Mouse (Mus musculus) forebrain, embryonic 11.5 days (tissue): ENCODE results near the gene Wfdc15a. TPM values are rescaled to one million over a fixed set of nuclear protein-coding genes. Genes with fewer than 3 reads are reported as not detected.

Experiments
- ATAC-seq: fragments of 200-750 bp; cut with Nextera tagmentation; replicated peaks from 2 replicates; pipeline ENCODE4 v1.8.0; 2017; ENCODE audit warnings: moderate TSS enrichment; ENCODE audit not compliant: low FRiP score
- DNase-seq: peaks from one replicate; pipeline ENCODE4 v3.0.0-alpha.2; 2017; ENCODE audit warnings: low spot score
- H3K27ac ChIP-seq: fragments of 300-500 bp; sonication (generic); 2 replicates; pipeline ENCODE4 v1.5.1; 2014; ENCODE audit warnings: low read depth, low read length
- H3K27me3 ChIP-seq: fragments of 300-500 bp; sonication (generic); 2 replicates; pipeline ENCODE4 v1.6.1; 2014; ENCODE audit warnings: mild to moderate bottlenecking, low read length, mixed read lengths; ENCODE audit not compliant: control insufficient read depth, insufficient read depth
- H3K36me3 ChIP-seq: fragments of 300-500 bp; sonication (generic); 2 replicates; pipeline ENCODE4 v1.6.1; 2014; ENCODE audit warnings: mild to moderate bottlenecking, low read length, moderate library complexity, mixed read lengths; ENCODE audit not compliant: control insufficient read depth, insufficient read depth
- H3K4me1 ChIP-seq: fragments of 300-500 bp; sonication (generic); replicated peaks from 2 replicates; pipeline ENCODE4 v1.6.1; 2014; ENCODE audit warnings: low read length, mixed read lengths; ENCODE audit not compliant: control insufficient read depth, insufficient read depth
- H3K4me2 ChIP-seq: fragments of 300-500 bp; sonication (generic); 2 replicates; pipeline ENCODE4 v1.6.1; 2014; ENCODE audit warnings: low read depth, mild to moderate bottlenecking, low read length, moderate library complexity, mixed read lengths; ENCODE audit not compliant: severe bottlenecking
- H3K4me3 ChIP-seq: fragments of 300-500 bp; sonication (generic); 2 replicates; pipeline ENCODE4 v1.5.1; 2014; ENCODE audit warnings: low read depth, low read length
- H3K9ac ChIP-seq: fragments of 300-500 bp; sonication (generic); 2 replicates; pipeline ENCODE4 v1.6.1; 2014; ENCODE audit warnings: low read length
- H3K9me3 ChIP-seq: fragments of 300-500 bp; sonication (generic); 2 replicates; pipeline ENCODE4 v1.6.1; 2016; ENCODE audit warnings: low read length, mixed read lengths; ENCODE audit not compliant: control insufficient read depth
- WGBS: fragments of 180-500 bp; shearing (Covaris S2); extraction: QIAGEN DNeasy Blood & Tissue Kit; methylation state at CpG from one replicate; pipeline ENCODE4 v1.1.7; 2014; 5-methylcytosine and 5-hydroxymethylcytosine counted together
- polyA plus RNA-seq: library from polyadenylated mRNA; unstranded; fragments of >200 nt; fragmentation: Nextera tagmentation; extraction: Ambion mirVana; gene quantifications from 2 replicates; pipeline ENCODE4 v1.2.1, GENCODE M21; 2014

Gene Wfdc15a
- not detected in 2 replicates for polyA plus RNA-seq

DNA sequence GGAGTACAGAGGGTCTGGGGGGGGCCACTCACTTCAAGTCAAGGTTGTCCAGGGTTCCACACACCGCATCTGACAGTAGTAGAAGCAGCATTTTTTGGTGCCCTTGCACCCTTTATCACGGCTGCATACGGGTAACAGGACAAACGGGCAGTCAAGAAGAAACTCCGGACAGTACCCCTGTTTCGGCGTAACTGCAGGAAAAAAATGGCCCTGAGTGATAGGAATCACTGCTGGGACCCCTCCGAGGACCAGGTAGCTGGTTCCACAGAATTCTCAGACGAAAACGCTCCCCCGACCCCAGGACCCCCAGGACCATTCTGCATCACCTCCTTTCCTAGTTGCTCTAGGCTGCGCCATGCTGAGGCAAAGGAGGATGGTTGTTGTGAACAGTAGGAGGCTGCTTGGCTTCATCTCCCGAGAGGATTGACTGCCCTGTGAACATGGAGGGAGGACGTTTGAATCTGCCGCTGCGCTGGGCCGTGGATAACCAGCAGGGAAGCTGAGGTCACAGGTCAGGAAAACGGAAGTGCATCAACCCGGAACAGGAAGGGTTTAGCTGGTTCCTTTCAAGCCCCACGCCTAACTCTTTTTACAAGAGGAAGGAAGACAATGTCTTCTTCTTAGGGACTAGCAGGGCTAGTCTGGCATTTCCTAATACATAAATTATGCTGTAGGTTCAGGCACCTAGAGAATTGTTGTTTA lies at the start of gene Wfdc15a:
TSS of gene Wfdc15a (minus strand) at position 505 of the 702 bp plus-strand sequence.
- WGBS: 82% methylated on average over 20 of the region's 20 CpGs
- DNase-seq (no peak), ATAC-seq (no peak)
- Histone ChIP-seq H3K9ac (no peak within 1 kb of the TSS), H3K4me2 (no peak within 1 kb of the TSS), H3K27ac (no peak within 1 kb of the TSS), H3K4me3 (no peak within 1 kb of the TSS), H3K27me3 (no peaks in the 10 kb centered on the region), H3K9me3 (no peaks in the 10 kb centered on the region), H3K4me1 (no peaks in the 10 kb centered on the region), H3K36me3 (no peaks in the 10 kb centered on the region)

DNA sequence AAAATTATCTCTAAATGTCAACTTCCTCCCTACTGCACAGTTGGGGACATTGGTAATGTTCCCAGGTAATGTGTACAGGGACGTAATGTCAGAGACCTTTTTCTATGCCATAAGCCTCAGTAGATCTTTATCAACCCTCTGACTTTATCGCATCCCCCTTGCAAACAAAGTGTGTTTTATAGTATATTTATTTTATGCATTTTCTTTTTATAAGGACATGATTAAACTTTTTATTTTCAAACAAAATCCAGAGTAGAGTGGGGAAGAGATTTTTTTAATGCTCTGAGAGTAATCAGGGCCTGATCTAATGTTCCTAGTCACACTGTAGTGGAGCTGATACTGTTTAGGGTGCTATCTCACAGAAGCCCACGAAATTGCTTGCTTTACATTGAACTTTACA lies 38.4 kb upstream of the Wfdc15a start, which contains the start of gene Svs2:
TSS of gene Svs2 (minus strand) at position 101 of the 400 bp plus-strand sequence.
- Histone ChIP-seq H3K27me3 (no peaks in the 10 kb centered on the region), H3K4me2 (no peak within 1 kb of the TSS), H3K9ac (no peak within 1 kb of the TSS), H3K9me3 (no peaks in the 10 kb centered on the region), H3K27ac (no peak within 1 kb of the TSS), H3K4me3 (no peak within 1 kb of the TSS), H3K36me3 (no peaks in the 10 kb centered on the region), H3K4me1 (no peaks in the 10 kb centered on the region)
- DNase-seq (no peak), ATAC-seq (no peak)
- WGBS: 87% methylated on average over 3 of the region's 3 CpGs

DNA sequence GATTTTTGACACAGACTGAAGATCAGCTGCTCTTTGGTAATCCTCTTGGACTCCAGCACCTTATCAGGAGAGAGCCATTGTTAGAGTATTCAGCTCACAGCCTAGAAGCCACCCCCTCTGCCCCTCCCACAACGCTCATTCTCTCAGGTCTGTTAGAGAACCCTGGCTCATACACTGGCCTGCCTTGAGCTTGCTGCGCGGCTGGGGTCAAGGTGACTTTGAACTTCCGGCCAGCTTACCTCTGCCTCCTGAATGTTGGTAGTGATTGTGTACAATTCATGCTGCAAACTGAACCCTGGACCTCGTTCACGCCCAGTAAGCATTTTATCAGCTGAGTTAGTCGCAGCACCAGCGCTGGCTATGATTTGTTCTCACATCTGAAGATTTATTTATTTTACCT lies 32.7 kb upstream of the Wfdc15a start:
- no peaks in the 10 kb centered on the region for H3K36me3 ChIP-seq
- H3K4me2 ChIP-seq: no peak overlapping the region
- no peak for DNase-seq
- no peaks in the 10 kb centered on the region for H3K9me3 ChIP-seq
- no peak overlapping the region for H3K9ac ChIP-seq
- ATAC-seq: no peak
- no peak overlapping the region for H3K27ac ChIP-seq
- WGBS: 92% methylated on average over 8 of the region's 8 CpGs
- no peaks in the 10 kb centered on the region for H3K27me3 ChIP-seq
- H3K4me3 ChIP-seq: no peak overlapping the region
- no peaks in the 10 kb centered on the region for H3K4me1 ChIP-seq

DNA sequence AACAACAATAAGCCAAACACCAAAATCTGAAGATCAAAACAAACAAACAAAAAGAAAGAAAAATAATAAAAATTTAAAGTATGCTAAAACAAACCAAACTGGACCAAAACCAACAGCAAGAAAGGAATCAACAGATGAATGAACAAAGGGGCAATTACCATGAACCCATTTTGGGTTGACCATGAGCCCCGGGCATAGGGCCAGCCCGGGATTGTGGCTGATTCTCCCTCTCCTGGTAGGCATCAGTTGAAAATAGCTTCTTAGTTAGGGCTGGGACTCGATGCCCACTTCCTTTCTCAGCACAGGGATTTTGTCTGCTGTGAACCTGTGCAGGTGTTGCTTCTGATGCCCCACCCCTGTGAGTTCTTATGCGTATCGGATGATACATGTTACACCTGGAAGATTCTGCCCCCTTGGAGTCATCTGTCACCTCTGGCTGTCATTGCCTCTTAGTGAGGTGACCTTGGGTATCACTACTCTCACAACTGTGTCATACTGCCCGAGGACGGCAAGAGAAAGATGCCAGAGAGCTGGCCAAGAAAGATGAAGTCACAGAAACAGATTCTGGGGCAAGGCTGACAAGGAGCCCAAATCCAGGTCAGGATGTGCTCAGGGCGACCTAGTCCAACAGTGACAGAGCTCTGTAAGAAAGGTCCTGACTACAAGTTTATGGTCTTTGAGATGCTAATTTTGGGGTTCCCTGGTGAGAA lies 28.6 kb upstream of the Wfdc15a start:
- H3K4me3 ChIP-seq: no peak overlapping the region
- no peak overlapping the region for H3K9ac ChIP-seq
- ATAC-seq (no peak), DNase-seq (no peak)
- no peaks in the 10 kb centered on the region for H3K36me3 ChIP-seq
- no peaks in the 10 kb centered on the region for H3K9me3 ChIP-seq
- H3K4me2 ChIP-seq: no peak overlapping the region
- WGBS: 88% methylated on average over 8 of the region's 8 CpGs
- no peak overlapping the region for H3K27ac ChIP-seq
- no peaks in the 10 kb centered on the region for H3K4me1 ChIP-seq
- no peaks in the 10 kb centered on the region for H3K27me3 ChIP-seq

DNA sequence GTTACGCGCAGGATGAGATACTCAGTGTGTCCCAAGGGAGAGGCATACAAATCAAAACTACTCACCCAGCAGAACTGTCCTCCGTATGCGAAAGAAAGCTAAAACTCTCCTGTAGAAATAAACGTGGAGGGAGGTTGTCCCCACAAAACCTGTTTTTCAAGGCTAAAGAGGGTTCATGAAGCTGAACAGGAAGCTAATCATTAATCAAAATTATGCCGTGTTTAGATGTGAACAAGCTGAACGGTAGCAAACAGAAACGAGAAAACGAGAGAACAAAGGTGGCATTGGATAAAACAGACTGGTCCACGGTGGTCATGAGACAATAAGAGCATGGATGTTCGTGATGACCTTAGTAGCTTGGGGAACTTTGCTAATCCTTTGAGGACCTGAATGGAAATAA lies 21.6 kb upstream of the Wfdc15a start, which contains the start of gene Wfdc15b:
TSS of gene Wfdc15b (minus strand) at position 139 of the 400 bp plus-strand sequence.
- H3K9ac ChIP-seq: no peak within 1 kb of the TSS
- H3K4me2 ChIP-seq: no peak within 1 kb of the TSS
- no peaks in the 10 kb centered on the region for H3K9me3 ChIP-seq
- H3K4me3 ChIP-seq: no peak within 1 kb of the TSS
- DNase-seq (no peak), ATAC-seq (no peak)
- no peak within 1 kb of the TSS for H3K27ac ChIP-seq
- no peaks in the 10 kb centered on the region for H3K4me1 ChIP-seq
- WGBS: 88% methylated on average over 11 of the region's 11 CpGs
- H3K36me3 ChIP-seq: no peaks in the 10 kb centered on the region
- H3K27me3 ChIP-seq: no peaks in the 10 kb centered on the region

DNA sequence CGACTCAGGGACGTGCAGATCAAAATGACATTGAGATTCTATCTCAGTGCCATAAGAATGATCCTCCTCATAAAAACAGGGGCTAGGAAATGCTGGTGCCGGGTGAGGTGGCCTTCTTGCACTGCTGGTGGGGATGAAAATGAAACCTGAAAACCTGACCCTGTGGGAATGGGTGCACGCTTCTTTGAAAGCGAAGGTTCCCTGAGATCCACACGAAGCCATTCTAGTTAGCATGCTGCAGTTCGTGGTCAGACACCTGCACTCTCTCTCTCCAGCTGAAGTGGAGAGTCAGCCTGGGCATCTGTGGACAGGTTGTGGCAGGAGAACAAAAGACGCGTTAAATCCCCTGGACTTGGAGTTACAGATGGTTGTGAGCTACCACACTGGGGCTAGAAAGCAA lies 19.4 kb upstream of the Wfdc15a start:
- no peaks in the 10 kb centered on the region for H3K9me3 ChIP-seq
- H3K4me1 ChIP-seq: no peaks in the 10 kb centered on the region
- H3K36me3 ChIP-seq: no peaks in the 10 kb centered on the region
- H3K4me3 ChIP-seq: no peak overlapping the region
- H3K27ac ChIP-seq: no peak overlapping the region
- no peak overlapping the region for H3K9ac ChIP-seq
- ATAC-seq (no peak), DNase-seq (no peak)
- no peak overlapping the region for H3K4me2 ChIP-seq
- H3K27me3 ChIP-seq: no peaks in the 10 kb centered on the region
- 88% methylated on average over 9 of the region's 9 CpGs for WGBS

DNA sequence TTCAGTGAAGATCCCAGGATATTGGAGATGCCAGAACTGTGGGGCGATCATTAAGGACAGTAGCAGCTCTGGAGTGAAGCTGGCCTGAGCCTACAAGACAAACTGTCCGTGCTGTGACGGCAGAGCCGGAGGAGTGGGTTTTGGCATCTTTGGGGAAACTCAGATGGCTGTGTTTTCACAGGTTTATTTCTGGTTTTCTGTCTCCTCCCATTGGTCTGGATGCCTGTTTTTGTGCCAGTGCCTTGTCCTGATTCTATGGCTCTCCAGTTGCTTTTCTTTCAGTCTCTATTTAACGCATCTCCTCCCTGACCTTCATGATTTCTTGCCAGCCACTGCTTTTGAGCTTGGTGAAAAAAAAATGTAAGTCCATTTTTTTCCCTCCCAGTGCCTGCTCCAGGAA lies 12.8 kb upstream of the Wfdc15a start:
- Histone ChIP-seq H3K36me3 (no peaks in the 10 kb centered on the region), H3K27me3 (no peaks in the 10 kb centered on the region), H3K9me3 (no peaks in the 10 kb centered on the region), H3K4me1 (no peaks in the 10 kb centered on the region), H3K4me3 (no peak overlapping the region), H3K9ac (no peak overlapping the region), H3K27ac (no peak overlapping the region), H3K4me2 (no peak overlapping the region)
- DNase-seq (no peak), ATAC-seq (no peak)
- WGBS: 85% methylated on average over 5 of the region's 5 CpGs

DNA sequence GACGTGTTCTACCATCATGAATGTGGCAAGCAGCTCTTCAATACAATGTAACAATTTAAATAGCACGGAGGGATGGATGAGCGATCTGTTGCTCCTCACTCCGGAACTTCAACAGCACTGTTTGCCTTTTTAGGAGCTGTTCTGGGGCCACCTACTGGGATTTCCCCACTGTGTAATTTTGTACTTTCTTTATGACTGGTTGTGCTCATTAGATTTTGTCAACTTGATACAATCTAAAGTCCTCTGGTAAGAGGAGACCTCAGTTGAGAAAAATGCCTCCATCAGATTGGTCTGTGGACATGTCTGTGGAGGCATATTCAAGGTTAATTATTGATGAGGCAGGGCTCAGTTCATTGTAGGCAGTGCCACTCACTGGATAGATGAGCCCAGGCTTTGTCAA lies 11.0 kb upstream of the Wfdc15a start:
- no peaks in the 10 kb centered on the region for H3K9me3 ChIP-seq
- no peaks in the 10 kb centered on the region for H3K27me3 ChIP-seq
- 91% methylated on average over 4 of the region's 4 CpGs for WGBS
- no peak overlapping the region for H3K4me3 ChIP-seq
- no peak for DNase-seq
- H3K36me3 ChIP-seq: no peaks in the 10 kb centered on the region
- no peak for ATAC-seq
- H3K4me2 ChIP-seq: no peak overlapping the region
- no peaks in the 10 kb centered on the region for H3K4me1 ChIP-seq
- H3K9ac ChIP-seq: no peak overlapping the region
- no peak overlapping the region for H3K27ac ChIP-seq
